Mouse (Mus musculus): ENCODE data around the gene Trim69.

Trim69 gene

GRCm38 (mm10) chr2:122160680-122161079 lies at the start of gene Trim69:
Trim69 (plus strand) TSS chr2:122160700.
- DNase-seq (ENCODE audit: low spot score): peak; percentile 51

- no peak for DNase-seq (ENCODE audit: low spot score)
Measured at GRCm38 (mm10) chr2:122116888-122117287, 43.6 kb upstream of the Trim69 start.

GRCm38 (mm10) chr2:122117961-122118958 lies 42.2 kb upstream of the Trim69 start, which contains the start of gene Spg11:
Spg11 (minus strand) TSS chr2:122118386.
- DNase-seq (ENCODE audit: low spot score): peak; percentile 96

GRCm38 (mm10) chr2:122125680-122126572 lies 34.6 kb upstream of the Trim69 start:
- DNase-seq (ENCODE audit: low spot score): no peak

- DNase-seq (ENCODE audit: low spot score): no peak
Measured at GRCm38 (mm10) chr2:122126765-122127347, 33.6 kb upstream of the Trim69 start.

GRCm38 (mm10) chr2:122127635-122128034 lies 32.9 kb upstream of the Trim69 start:
- DNase-seq (ENCODE audit: low spot score): no peak

- DNase-seq (ENCODE audit: low spot score): no peak
Measured at GRCm38 (mm10) chr2:122132078-122132477, 28.4 kb upstream of the Trim69 start.

- DNase-seq (ENCODE audit: low spot score): no peak
Measured at GRCm38 (mm10) chr2:122132618-122133017, 27.9 kb upstream of the Trim69 start.

- no peak for DNase-seq (ENCODE audit: low spot score)
Measured at GRCm38 (mm10) chr2:122137839-122138465, 22.5 kb upstream of the Trim69 start.

GRCm38 (mm10) chr2:122140815-122141214 lies 19.7 kb upstream of the Trim69 start:
- DNase-seq (ENCODE audit: low spot score): no peak

- DNase-seq (ENCODE audit: low spot score): no peak
Measured at GRCm38 (mm10) chr2:122141332-122141967, 19.1 kb upstream of the Trim69 start.

- DNase-seq (ENCODE audit: low spot score): no peak
Measured at GRCm38 (mm10) chr2:122143111-122143510, 17.4 kb upstream of the Trim69 start.

- DNase-seq (ENCODE audit: low spot score): no peak
Measured at GRCm38 (mm10) chr2:122145756-122146155, 14.7 kb upstream of the Trim69 start.

- DNase-seq (ENCODE audit: low spot score): peak; percentile 14
Measured at GRCm38 (mm10) chr2:122146687-122147086, 13.8 kb upstream of the Trim69 start.

- peak; percentile 86 for DNase-seq (ENCODE audit: low spot score)
Measured at GRCm38 (mm10) chr2:122147508-122148241, 12.8 kb upstream of the Trim69 start, which contains the start of gene B2m. B2m (plus strand) TSS chr2:122147686.

- peak; percentile 41 for DNase-seq (ENCODE audit: low spot score)
Measured at GRCm38 (mm10) chr2:122148242-122148917, 12.1 kb upstream of the Trim69 start.

- DNase-seq (ENCODE audit: low spot score): no peak
Measured at GRCm38 (mm10) chr2:122149316-122149715, 11.2 kb upstream of the Trim69 start.

GRCm38 (mm10) chr2:122149716-122150115 lies 10.8 kb upstream of the Trim69 start:
- DNase-seq (ENCODE audit: low spot score): no peak

GRCm38 (mm10) chr2:122151221-122151620 lies 9.3 kb upstream of the Trim69 start:
- DNase-seq (ENCODE audit: low spot score): no peak

- no peak for DNase-seq (ENCODE audit: low spot score)
Measured at GRCm38 (mm10) chr2:122152850-122153249, 7.7 kb upstream of the Trim69 start.
